Mouse (Mus musculus): ENCODE results near the gene Cobl. TPM values are rescaled to one million over a fixed set of nuclear protein-coding genes. Genes with fewer than 3 reads are reported as not detected.

Cobl gene
- total and polyA plus RNA-seq, 2 experiments from 2014 or later, result 17.2 to 24.5 TPM

DNA sequence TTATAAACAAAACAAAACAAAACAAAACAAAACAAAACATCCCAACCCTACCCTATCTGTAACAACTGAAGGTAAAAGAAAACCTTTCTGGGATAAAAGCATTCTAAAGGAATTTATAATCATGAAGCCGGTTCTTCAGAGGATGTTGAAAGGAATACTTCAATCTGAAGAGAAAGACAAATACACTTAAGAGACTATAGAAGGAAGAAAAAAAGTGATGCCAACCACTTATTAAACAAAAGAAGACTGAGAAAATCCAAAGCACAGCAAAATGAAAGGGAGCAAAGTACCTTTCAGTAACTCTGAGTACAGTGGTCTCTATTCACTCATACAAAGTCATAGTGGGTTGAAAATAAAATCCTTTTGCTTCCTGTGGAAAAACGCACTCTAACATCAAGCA, 256.2 kb downstream of the Cobl start:
- Histone ChIP-seq H3K4me1 (ENCODE audit: insufficient read depth, low read length) (no peaks in the 10 kb centered on the region), H3K36me3 (ENCODE audit: insufficient read depth, low read length) (no peaks in the 10 kb centered on the region), H3K4me3 (ENCODE audit: low read depth, low read length) (no peak overlapping the region), H3K4me2 (ENCODE audit: low read depth, low read length, poor library complexity, severe bottlenecking) (no peak overlapping the region), H3K27ac (ENCODE audit: low read depth, low read length) (no peak overlapping the region), H3K9ac (replicated peaks; ENCODE audit: low read length, poor library complexity, severe bottlenecking) (no peak overlapping the region), H3K27me3 (ENCODE audit: insufficient read depth, low read length) (no peaks in the 10 kb centered on the region), H3K9me3 (ENCODE audit: low read length) (no peaks in the 10 kb centered on the region)
- WGBS, result 81% methylated on average over 2 of the region's 2 CpGs
- no peak for TF ChIP-seq CTCF (IDR thresholded peaks at IDR 0.05)
- ATAC-seq (ENCODE audit: low FRiP score) (no peak), DNase-seq (ENCODE audit: low spot score) (no peak)

DNA sequence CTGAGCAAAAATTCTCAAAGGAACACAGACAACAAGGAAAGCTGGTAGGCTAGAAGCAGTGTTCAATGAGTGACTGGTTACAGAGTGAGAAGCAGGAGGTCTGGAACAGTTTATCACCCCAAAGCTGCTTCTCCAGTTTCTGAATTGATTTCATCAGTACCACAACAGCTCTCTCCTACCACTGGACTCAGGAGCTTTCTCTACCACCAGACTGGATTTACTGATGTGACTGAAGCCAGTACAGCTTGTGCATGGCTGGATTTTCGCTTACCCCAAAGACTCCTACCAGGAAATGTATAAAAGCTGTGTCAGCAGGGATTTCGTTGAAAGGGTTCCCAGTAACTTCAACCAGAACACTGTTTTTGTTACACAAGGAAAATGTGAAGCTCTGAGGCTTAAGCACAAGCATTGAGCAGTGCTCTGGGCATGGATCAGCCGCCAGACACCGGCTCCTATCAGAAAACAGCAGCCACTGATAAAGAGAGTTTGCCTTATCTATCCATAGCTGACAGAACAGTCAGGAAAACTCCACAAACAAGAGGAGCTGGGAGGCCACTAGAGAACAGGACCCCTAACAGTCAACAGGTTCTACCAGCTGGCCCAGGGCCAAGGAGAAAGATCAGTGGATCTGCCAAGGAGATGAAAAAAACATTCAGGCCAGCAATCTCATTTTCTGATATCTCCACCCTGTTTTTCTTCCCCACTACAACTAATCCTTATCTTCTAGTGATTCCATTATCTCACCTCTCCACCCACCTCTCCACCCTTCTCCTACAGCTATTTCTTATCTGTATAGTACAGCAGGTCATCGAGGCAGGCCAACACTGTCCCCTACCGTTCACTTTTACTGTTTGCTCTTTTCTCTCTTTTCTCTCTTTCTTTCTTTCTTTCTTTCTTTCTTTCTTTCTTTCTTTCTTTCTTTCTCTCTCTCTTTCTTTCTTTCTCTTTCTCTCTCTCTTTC, 259.3 kb downstream of the Cobl start:
- ATAC-seq (ENCODE audit: low FRiP score) (no peak), DNase-seq (ENCODE audit: low spot score) (no peak)
- Histone ChIP-seq H3K4me3 (ENCODE audit: low read depth, low read length) (no peak overlapping the region), H3K27ac (ENCODE audit: low read depth, low read length) (no peak overlapping the region), H3K27me3 (ENCODE audit: insufficient read depth, low read length) (no peaks in the 10 kb centered on the region), H3K9ac (replicated peaks; ENCODE audit: low read length, poor library complexity, severe bottlenecking) (no peak overlapping the region), H3K9me3 (ENCODE audit: low read length) (no peaks in the 10 kb centered on the region), H3K36me3 (ENCODE audit: insufficient read depth, low read length) (no peaks in the 10 kb centered on the region), H3K4me2 (ENCODE audit: low read depth, low read length, poor library complexity, severe bottlenecking) (no peak overlapping the region), H3K4me1 (ENCODE audit: insufficient read depth, low read length) (no peaks in the 10 kb centered on the region)
- TF ChIP-seq CTCF (IDR thresholded peaks at IDR 0.05), result peak; percentile 17; the same call in 1 of the 2 replicates
- WGBS, result 67% methylated on average over 6 of the region's 6 CpGs

DNA sequence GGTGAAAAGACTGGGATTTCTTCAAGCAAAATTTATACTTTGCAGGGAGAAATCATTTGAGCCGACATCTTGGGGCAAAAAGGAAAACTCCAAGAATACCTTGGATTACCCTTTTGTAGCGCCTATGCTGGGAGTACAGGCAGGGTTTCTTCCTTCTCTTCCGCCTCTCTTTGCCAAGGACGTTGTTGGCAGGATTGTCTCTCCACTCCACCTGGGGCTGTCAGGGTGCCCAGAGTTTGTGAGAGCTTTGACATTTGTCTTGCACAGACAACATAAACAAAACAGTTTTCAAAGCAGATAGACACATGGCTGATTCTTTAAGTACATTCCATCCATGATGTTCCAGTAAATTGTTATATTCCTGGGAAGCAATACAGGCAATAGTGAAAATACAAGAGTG, 265.3 kb downstream of the Cobl start:
- H3K27me3 ChIP-seq (ENCODE audit: insufficient read depth, low read length), result no peaks in the 10 kb centered on the region
- H3K9me3 ChIP-seq (ENCODE audit: low read length), result no peaks in the 10 kb centered on the region
- no peak for ATAC-seq (ENCODE audit: low FRiP score)
- H3K4me2 ChIP-seq (ENCODE audit: low read depth, low read length, poor library complexity, severe bottlenecking), result no peak overlapping the region
- no peak for DNase-seq (ENCODE audit: low spot score)
- H3K27ac ChIP-seq (ENCODE audit: low read depth, low read length), result no peak overlapping the region
- H3K36me3 ChIP-seq (ENCODE audit: insufficient read depth, low read length), result no peaks in the 10 kb centered on the region
- no peak overlapping the region for H3K4me3 ChIP-seq (ENCODE audit: low read depth, low read length)
- H3K9ac ChIP-seq (replicated peaks; ENCODE audit: low read length, poor library complexity, severe bottlenecking), result no peak overlapping the region
- no peaks in the 10 kb centered on the region for H3K4me1 ChIP-seq (ENCODE audit: insufficient read depth, low read length)
- no peak for TF ChIP-seq CTCF (IDR thresholded peaks at IDR 0.05)
- 69% methylated on average over 4 of the region's 4 CpGs for WGBS

DNA sequence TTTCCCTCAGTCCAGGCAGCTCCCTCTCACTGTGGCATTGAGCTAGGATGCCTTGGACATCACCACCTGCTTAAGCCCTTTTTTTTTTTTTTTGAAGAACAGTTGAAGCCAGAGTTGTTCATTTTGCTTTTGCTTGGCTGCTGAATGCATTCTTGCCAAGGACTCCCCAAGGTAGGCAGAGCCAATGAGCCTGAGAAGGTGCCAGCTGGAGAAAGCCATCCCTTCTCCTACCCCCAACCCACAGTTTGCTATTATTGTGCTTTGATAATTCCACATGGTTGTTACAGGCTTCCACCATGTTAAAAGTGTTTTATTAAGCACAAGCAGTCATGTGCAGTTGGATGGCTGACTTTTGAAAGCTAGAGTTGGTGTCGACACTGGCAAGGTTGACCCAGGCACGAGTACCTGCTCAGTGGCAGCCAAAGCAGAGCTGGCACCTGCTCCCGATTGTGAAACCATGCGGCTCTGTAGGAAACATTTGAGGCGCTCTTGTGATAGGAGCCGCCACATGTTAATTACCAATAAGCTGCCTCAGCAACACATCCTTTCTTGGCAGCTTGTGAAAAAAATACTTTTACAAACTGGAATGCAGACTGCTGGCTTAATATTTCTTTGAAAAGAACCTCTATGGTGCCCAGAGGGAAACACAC, 265.9 kb downstream of the Cobl start:
- no peaks in the 10 kb centered on the region for H3K36me3 ChIP-seq (ENCODE audit: insufficient read depth, low read length)
- TF ChIP-seq CTCF (IDR thresholded peaks at IDR 0.05), result no peak
- H3K4me2 ChIP-seq (ENCODE audit: low read depth, low read length, poor library complexity, severe bottlenecking), result no peak overlapping the region
- DNase-seq (ENCODE audit: low spot score) (peak; percentile 26), ATAC-seq (ENCODE audit: low FRiP score) (no peak)
- no peak overlapping the region for H3K9ac ChIP-seq (replicated peaks; ENCODE audit: low read length, poor library complexity, severe bottlenecking)
- H3K27me3 ChIP-seq (ENCODE audit: insufficient read depth, low read length), result no peaks in the 10 kb centered on the region
- 71% methylated on average over 6 of the region's 6 CpGs for WGBS
- H3K4me1 ChIP-seq (ENCODE audit: insufficient read depth, low read length), result no peaks in the 10 kb centered on the region
- H3K4me3 ChIP-seq (ENCODE audit: low read depth, low read length), result no peak overlapping the region
- no peaks in the 10 kb centered on the region for H3K9me3 ChIP-seq (ENCODE audit: low read length)
- no peak overlapping the region for H3K27ac ChIP-seq (ENCODE audit: low read depth, low read length)

DNA sequence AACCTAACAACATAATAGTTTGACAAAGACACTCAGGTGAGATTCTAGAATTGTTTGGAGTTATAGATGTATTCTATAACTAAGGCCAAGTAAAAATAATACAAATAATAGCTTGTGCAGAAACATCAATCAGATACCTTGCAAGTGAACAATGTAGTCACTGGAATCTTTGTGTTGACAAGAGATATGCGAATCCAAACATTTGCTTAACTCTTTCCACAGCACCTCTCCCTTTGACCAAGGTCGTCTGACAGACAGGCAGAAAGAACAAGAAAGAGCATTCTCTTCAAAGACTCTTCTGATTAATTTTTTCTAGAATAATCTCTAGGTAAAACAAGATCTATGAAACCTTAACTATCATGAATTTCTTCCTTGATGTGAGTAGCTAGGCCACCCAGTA, 266.7 kb downstream of the Cobl start:
- no peak overlapping the region for H3K4me3 ChIP-seq (ENCODE audit: low read depth, low read length)
- TF ChIP-seq CTCF (IDR thresholded peaks at IDR 0.05), result no peak
- no peaks in the 10 kb centered on the region for H3K4me1 ChIP-seq (ENCODE audit: insufficient read depth, low read length)
- no peaks in the 10 kb centered on the region for H3K27me3 ChIP-seq (ENCODE audit: insufficient read depth, low read length)
- ATAC-seq (ENCODE audit: low FRiP score) (no peak), DNase-seq (ENCODE audit: low spot score) (no peak)
- no peaks in the 10 kb centered on the region for H3K36me3 ChIP-seq (ENCODE audit: insufficient read depth, low read length)
- H3K27ac ChIP-seq (ENCODE audit: low read depth, low read length), result no peak overlapping the region
- 88% methylated on average over 2 of the region's 2 CpGs for WGBS
- H3K9ac ChIP-seq (replicated peaks; ENCODE audit: low read length, poor library complexity, severe bottlenecking), result no peak overlapping the region
- H3K4me2 ChIP-seq (ENCODE audit: low read depth, low read length, poor library complexity, severe bottlenecking), result no peak overlapping the region
- no peaks in the 10 kb centered on the region for H3K9me3 ChIP-seq (ENCODE audit: low read length)

DNA sequence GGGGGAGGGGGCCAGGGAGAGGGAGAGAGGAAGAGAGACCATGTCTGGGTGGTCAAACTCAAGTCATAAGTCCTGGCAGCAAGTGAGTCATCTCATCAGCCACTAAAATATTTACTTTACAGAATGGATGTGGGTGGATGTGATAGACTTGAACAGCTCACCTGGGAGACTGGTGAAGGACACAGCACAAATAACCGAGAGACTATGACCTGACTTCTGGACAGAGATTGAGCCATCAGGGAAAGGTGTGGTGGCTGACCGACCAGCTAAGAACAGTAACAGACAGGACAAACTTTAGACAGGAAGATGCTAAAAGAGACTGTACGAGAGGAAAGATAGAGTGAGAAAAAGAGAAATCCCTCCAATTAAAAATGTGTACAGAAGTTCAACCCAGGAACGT, 267.2 kb downstream of the Cobl start:
- no peaks in the 10 kb centered on the region for H3K36me3 ChIP-seq (ENCODE audit: insufficient read depth, low read length)
- WGBS, result 89% methylated on average over 4 of the region's 4 CpGs
- no peaks in the 10 kb centered on the region for H3K4me1 ChIP-seq (ENCODE audit: insufficient read depth, low read length)
- no peaks in the 10 kb centered on the region for H3K27me3 ChIP-seq (ENCODE audit: insufficient read depth, low read length)
- no peak overlapping the region for H3K9ac ChIP-seq (replicated peaks; ENCODE audit: low read length, poor library complexity, severe bottlenecking)
- no peak overlapping the region for H3K4me3 ChIP-seq (ENCODE audit: low read depth, low read length)
- H3K9me3 ChIP-seq (ENCODE audit: low read length), result no peaks in the 10 kb centered on the region
- no peak overlapping the region for H3K4me2 ChIP-seq (ENCODE audit: low read depth, low read length, poor library complexity, severe bottlenecking)
- no peak for TF ChIP-seq CTCF (IDR thresholded peaks at IDR 0.05)
- H3K27ac ChIP-seq (ENCODE audit: low read depth, low read length), result no peak overlapping the region
- ATAC-seq (ENCODE audit: low FRiP score) (no peak), DNase-seq (ENCODE audit: low spot score) (no peak)

Data from midbrain, postnatal 0 days (tissue).